Mouse (Mus musculus) erythroblast, embryonic 14.5 days (primary cell): ENCODE results near the gene Wnt7b.

Source experiments
- GATA1 ChIP-seq: IDR thresholded peaks from 2 replicates; pipeline ENCODE4 v1.6.1; 2012; ENCODE audit warnings: low read length, inconsistent platforms, mixed read lengths
- TAL1 ChIP-seq: IDR thresholded peaks from 3 replicates; pipeline ENCODE4 v1.6.1; 2012; ENCODE audit warnings: low read length, inconsistent platforms, mixed read lengths

DNA sequence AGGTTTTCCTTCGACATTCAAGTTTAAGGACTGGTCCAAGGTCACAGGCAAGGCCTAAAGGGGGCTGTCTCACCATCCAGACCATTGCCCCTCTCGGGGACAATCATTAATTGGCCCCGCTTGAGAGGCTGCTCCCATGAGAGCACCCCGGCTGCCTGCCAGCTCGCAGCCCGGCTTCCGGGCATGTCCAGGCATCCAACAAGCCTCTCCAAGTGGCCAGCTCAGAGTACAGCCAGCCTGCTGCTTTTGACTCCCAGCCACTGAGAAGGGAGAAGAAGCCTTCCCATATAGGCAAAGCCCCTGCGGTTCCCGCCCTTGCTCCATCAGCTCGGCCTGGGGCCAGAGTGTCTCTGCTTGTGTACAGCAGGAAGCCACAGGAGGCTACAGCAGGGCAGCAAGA lies 26.5 kb downstream of the Wnt7b start:
- no peak for TF ChIP-seq GATA1
- no peak for TF ChIP-seq TAL1
